Mouse (Mus musculus): Measurements from ENCODE around the gene Fam19a4.
"Not testable (repeated sequence)": the region's sequence is repeated elsewhere in the genome, so short reads cannot be mapped to it uniquely, and the experiment has no call there.

Gene Fam19a4

DNA sequence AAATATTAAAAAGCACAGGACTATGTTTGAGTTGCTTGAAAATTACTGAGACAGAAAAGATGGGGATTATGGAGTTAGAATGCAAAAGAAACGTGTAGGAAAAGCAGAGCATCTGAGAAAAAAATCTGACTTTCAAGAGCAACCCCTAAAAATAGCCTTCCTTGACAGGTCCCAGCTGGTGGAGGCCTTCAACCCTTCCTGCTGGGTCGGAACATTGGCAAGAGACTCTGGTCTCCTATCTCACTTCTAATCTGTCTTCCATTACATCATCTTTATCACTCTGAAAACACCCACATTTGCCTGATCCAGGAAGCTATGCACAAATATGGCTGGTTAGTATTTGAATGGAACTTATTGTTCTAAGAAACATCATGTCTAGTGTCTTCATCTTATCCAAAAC is 115.4 kb downstream of the Fam19a4 start:
- DNase-seq (ENCODE audit: low spot score in 2 of 2): no peak

DNA sequence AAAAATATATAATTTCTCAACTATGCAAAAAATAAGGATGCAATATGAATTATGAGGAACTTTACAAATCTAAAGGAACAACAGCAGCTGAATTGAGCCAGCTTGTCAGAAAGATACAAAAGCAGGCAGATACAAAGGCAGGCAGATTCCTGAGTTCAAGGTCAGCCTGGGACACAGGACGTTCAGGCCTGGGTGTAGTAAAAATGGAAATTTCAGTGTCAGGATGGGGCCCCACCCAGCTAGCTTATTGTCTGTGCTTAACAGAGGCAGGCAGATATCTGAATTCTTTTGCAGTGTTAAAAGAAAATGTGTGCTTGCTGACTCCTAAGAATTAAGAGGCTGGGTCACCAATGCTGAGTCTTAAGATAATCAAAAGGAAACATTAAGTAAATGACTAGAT is 124.4 kb downstream of the Fam19a4 start:
- DNase-seq (ENCODE audit: low spot score in 2 of 2): no peak

DNA sequence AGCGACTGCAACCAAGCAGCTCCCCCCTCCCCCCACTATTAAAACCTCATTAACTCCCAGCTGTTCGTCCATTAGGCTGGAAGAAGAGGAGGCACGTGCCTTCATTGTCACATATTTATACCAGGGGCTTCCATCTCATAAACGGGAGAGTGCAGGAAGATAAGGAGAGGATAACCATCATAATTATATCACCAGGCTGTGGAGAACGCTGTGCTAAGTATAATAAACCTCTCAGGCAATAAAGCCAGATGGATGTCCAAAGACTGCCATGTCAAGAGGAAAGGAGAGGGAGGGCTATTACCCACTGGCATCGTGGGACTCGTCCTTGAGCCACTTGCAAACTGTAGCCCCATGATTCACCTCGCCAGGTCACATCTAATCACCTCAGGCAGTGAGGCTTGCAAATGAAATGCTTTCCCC is 151.1 kb downstream of the Fam19a4 start:
- peak in 1 of 2 experiments; percentile 2 for DNase-seq (ENCODE audit: low spot score in 2 of 2)

DNA sequence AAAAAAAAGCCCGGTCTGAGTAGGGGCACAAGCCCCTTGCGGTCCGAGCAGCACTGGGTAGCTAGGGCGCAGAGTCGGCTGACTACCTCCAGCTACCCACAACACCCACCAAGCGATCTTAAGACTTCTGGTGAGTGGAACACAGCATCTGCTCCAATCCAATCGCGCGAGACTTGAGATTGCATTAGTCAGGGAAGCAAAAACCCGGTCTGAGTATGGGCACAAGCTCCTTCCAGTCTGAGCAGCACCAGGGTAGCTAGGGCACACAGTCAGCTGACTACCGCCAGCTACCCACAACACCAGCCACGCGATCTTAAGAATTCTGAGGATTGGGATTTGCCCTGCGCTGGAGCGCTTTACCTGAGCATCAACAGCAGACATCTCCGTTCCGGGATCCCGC is 183.1 kb downstream of the Fam19a4 start:
- not testable (repeated sequence) for DNase-seq (ENCODE audit: low spot score in 2 of 2)

DNA sequence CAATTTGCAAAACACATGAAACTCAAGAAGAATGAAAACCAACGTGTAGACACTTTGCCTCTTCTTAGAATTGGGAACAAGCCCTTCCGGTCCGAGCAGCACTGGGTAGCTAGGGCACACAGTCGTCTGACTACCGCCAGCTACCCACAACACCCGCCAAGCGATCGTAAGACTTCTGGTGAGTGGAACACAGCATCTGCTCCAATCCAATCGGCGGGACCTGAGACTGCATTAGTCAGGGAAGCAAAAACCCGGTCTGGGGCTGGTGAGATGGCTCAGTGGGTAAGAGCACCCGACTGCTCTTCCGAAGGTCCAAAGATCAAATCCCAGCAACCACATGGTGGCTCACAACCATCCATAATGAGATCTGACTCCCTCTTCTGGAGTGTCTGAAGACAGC is 183.6 kb downstream of the Fam19a4 start:
- not testable (repeated sequence) for DNase-seq (ENCODE audit: low spot score in 2 of 2)

DNA sequence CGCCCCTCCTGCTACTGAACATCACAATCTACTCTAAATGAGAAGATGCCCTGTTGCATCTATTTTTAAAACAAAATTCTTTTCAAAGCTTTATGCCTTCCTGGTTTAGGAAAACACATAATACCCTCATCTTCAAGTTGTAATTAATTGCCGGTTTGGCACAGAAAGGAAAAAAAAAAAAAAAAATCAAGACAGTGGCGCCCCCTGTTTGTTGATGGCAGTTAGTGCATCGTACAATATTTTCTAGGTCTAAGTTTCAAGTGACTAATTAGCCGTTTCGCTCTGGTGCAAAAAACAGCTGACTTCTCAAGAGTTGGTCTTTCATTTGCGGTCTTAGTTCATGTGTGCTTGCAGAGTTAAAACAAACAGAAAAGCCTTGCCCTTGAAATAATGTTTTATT is 207.1 kb downstream of the Fam19a4 start:
- DNase-seq (ENCODE audit: low spot score in 2 of 2): no peak

DNA sequence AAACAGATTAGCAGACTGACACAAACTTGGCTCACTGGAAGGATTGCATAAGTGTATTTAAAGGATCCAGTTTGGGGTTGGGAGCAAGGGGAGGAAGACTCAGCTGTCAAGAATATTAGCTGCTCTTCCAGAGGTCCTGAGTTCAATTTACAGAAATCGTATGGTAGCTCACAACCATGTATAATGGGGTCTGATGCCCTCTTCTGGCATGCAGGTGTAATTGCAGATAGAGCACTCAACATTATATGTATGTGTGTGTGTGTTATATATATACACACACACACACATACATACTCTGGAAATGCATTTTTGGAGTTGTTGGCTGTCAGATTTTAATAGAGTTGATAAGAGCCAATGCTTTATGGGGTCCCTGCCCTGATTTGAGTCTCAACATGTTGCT is 216.3 kb downstream of the Fam19a4 start:
- DNase-seq (ENCODE audit: low spot score in 2 of 2): no peak

DNA sequence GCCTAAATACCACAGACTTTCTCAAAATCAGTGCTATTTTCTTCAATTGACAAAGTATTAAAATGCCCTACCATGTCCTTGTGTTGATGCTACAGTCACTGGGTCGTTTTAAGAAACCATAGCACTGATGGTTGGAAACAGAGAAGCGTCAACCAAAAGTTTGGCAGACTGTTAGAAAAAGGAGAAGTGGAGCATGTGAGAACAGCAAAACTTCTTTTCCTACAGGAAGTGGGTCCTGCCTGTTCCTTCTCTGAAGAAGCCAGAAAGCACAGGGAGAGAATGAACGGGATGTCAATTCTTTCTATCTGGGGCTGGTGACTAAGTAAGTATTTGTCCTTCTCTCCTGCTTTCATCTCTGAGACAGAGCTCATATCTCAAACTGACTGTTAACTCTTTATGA is 219.6 kb downstream of the Fam19a4 start:
- DNase-seq (ENCODE audit: low spot score in 2 of 2): no peak

DNA sequence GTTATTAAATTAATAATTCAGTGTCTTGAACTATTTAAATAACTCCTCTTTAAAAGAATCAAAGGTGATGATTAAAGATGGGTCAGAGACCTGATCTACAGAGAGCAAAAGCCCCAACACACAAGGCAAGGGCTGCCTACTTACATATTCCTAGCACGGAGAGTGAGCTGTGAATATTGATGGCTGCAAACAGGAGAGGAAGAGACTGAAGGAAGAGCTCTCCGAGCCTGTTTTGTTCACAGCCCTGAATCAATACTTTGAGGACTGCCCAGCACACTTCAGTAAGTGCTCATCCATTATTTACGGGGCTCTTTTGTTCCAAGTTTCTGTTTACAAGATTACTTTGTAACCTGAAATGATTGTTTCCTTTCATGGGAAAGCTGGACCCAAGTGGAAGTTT is 233.6 kb downstream of the Fam19a4 start:
- DNase-seq (ENCODE audit: low spot score in 2 of 2): no peak

DNA sequence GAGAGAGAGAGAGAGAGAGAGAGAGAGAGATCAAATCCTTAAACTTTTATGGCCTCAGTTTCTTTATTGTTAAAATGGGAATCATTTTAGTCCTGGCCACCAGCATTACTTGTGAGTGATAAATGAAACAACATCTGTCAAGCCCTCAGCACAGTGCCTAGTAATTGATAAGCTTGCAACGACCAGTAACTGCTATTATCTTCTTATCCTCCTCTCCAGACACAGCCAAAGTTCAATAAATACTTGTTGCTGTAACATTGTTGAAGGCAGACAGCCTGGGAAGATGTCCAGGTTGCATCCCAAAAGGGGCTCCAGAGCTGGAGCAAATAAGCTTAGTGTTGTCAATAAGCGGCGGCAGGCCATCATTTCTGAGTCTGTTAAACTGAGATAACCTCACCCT is 257.2 kb downstream of the Fam19a4 start:
- DNase-seq (ENCODE audit: low spot score in 2 of 2): no peak

DNA sequence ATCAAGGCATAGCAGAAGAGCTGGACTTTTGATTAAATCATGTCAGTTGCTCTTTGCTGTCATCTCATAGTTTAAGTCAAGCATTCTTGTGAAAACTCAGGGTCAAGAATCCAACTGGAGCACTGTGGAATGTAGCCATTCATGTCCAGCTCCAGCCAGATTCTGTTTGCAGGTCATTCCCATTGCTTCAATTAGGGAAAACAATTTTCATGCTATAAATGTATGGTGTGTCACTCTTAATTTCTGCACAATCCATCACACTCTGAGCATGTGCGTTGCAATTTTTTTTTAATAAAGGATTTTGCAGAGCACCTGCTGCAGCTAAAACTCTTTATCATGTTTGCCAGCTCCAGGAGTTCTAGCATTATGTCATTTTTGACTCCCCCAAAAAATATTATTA is 261.5 kb downstream of the Fam19a4 start:
- DNase-seq (ENCODE audit: low spot score in 2 of 2): no peak

DNA sequence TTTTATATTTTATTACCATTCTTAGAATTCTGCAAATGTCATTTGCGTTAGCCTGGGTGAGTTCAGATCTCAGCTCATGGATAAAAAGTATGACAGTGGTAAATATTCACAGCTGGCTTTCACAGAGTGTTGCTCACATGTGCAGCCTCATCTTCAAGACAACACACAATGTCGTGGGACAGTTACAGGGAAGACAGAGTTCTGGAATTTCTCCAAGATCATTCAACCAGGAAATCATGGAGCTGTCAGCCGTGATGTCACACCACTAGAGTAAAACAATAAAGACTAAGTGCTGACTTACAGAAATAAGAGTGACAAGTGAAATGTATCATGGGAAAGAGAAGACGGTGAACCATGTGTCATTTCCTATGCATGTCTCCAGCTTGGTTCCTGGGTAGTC is 262.8 kb downstream of the Fam19a4 start:
- no peak for DNase-seq (ENCODE audit: low spot score in 2 of 2)

All from cerebellum, postnatal 4 days (tissue).